Mouse (Mus musculus) neutrophil, adult 5-6 weeks (primary cell): ENCODE data around the gene Tbc1d16. TPM values are rescaled to one million over a fixed set of nuclear protein-coding genes. Genes with fewer than 3 reads are reported as not detected.

Experiments
- ATAC-seq: fragments of 151-379, 151-347 bp; 2 replicates; pipeline ENCODE4 v1.8.0; 2017; ENCODE audit warnings: mild to moderate bottlenecking, moderate TSS enrichment; ENCODE audit not compliant: insufficient number of reproducible peaks, poor library complexity, low FRiP score, severe bottlenecking; ENCODE audit errors: extremely low read depth
- total RNA-seq: library from RNA; stranded (forward); fragments of 200-1000 nt; gene quantifications from 2 replicates; pipeline ENCODE4 v1.2.3, GENCODE M21; 2017

The Tbc1d16 gene
- total RNA-seq, 1 experiment from 2014 or later = 0.23 TPM

GRCm38 (mm10) chr11:119186989-119187799, 41.1 kb downstream of the Tbc1d16 start:
- ATAC-seq = peak; percentile 40; the same call in 1 of the 2 replicates

GRCm38 (mm10) chr11:119186381-119186780, 41.9 kb downstream of the Tbc1d16 start:
- ATAC-seq = no peak

GRCm38 (mm10) chr11:119183684-119184310, 44.5 kb downstream of the Tbc1d16 start:
- ATAC-seq = no peak

DNA sequence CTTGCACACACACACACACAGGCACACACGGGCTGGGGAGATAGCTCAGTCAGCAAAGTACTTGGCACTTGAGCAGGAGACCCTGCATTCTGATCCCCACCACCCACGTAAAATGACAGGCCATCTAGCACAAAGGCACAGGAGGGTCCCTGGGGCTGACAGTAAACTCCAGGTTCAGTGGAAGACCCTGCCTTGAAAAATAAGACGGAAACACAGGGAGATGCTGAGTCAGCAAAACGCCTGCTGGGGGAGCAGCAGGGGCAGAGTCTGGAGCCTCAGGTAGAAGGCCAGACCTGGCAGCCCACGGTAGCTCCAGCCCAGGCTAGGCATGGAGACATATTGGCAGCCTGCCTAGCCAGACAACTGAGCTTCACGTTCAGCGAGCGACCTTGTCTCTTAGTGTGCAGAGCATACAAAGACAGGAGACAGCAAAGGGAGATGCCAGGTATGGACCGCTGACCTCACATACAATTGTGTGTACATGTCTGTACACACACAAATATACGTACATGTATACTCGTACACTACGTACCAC, 46.4 kb downstream of the Tbc1d16 start:
- ATAC-seq = no peak

DNA sequence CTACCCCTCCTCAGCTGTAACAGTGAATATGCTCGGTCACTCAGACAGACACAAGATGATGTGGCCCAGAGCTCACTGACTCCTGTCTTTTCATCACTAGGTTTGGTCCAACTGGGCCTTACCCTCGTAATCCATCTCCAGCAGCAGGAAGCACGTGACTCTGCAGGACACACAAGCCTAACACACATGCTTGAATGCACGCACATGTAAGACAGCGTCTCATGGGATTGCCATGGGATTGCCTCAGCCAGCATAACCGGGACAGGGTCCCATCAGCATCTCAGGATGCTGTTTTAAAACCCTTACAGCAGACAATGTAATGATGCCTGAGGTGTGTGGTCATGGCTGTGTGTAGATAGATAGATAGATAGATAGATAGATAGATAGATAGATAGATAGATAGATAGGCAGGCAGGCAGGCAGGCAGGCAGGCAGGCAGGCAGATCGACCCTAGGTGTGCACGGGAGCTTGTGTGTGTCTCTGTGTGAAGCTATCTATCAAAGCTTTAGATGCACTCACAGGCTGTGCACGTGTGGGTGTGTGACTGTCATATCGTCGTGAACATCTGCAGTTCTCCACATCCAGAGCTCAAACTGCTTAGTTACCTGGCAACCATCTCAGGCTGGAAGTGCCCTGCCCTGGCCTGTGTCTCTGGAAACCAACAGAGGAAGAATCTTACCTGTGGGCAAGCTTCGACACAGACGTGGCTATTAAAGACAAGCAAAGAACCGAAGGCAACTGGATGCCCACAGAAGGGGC, 47.3 kb downstream of the Tbc1d16 start:
- ATAC-seq = no peak

GRCm38 (mm10) chr11:119178317-119178716, 50.0 kb downstream of the Tbc1d16 start:
- ATAC-seq = no peak

DNA sequence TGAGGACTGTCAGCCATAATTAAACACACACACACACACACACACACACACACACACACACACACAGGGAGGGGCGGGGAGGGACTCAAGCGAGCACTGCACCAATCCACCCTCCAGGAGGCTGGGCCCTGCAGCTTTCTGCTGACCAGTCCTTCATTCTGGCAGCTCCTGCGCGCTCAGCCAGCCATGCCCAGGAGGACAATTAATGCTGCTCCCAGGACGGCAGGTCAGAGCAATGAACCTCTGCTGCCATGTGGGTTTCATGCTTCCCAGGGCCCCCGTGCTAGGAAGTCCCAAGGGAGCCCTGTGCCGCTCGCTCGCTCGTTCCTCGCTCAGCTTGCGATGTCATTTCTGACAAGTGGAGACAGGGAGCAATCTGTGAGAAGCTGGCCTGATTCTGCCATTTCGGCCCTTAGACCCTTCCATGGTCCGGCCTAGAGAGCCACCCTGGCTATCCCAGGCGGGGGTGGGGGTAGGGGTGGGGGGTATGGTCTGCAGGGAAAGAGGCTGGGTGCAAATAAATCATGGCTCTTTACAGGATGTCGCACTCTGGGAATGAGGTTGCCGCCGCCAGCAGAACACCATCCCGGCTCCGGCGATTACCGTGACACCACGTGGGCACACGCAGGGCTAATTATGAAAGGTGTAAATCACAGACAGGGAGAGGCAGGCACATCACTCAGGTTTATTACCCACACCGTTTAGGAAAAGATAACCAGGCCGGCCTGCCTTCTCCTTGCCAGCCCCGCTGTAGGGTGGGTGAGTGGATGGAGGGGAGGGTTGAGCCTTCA, 51.7 kb downstream of the Tbc1d16 start:
- no peak for ATAC-seq

- ATAC-seq = no peak
These were observed 56.7 kb downstream of the Tbc1d16 start for GRCm38 (mm10) chr11:119171588-119171987.

DNA sequence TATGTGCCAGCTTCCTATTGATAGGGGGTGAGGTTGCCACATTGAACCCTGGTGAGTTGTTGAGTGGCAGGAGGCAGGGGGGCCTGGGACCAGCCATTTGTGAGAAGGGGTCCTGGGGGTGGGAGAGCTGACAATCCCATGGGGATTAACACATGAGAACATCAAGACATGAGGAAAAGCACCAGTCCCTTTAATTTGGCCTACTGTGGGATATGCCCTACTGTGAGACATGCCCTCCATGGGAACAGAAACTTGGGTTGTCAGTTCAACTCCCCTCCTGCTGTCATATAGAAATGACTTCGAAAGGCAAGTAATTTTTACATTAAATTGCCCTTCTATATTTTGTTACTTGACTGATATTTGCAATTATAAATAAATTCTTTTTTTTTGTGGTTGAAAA, 59.4 kb downstream of the Tbc1d16 start:
- ATAC-seq = no peak

DNA sequence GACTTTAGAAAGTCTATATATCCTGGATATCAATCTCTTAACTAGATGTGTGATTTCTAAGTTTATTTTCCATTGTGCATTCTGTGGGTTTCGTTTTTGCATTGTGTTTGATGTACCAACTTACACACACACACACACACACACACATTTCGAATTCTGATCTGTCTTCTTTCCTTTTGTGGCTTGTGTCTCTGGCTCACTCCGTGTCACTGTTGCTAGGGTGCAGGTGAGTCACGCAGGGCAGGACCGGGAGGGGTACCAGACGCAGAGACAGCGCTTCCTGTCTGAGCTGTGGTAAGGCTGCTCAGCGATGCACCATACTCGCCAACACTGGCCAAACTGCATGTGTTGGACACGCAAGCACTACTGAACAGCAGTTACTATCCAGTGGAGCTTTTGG, 62.3 kb downstream of the Tbc1d16 start:
- ATAC-seq = peak; percentile 86

DNA sequence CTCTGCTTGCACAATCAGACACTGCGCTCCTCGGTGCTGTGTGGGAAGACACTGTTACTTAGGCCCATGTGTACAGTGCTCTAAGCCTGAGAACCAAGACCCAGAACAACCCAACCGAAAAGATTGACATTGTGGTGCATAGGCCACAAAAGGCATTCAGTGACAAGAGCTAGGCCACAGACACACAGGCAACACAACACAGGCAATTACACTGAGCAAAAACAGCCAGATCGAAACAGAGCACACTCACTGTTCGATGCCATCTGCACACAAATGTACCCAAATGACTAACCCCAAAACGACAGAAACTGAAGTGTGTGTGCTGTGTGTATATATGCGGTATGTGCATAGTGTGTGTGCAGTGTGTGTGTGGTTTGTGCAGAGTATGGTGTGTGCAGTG, 63.9 kb downstream of the Tbc1d16 start:
- ATAC-seq = no peak

DNA sequence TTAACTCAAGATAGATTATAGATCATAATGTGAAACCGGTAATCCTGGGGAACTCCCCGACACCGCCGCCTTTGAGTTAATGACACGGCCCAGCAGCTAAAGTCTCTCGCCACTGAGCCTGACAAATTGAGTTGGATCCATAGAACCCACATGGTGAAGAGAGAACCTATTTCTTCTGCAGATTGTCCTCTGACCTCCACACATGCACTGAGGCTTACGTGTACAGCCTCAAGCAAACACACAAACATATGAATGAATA, 64.6 kb downstream of the Tbc1d16 start:
- ATAC-seq = no peak

GRCm38 (mm10) chr11:119162959-119163733, 65.2 kb downstream of the Tbc1d16 start:
- ATAC-seq = peak; percentile 43

DNA sequence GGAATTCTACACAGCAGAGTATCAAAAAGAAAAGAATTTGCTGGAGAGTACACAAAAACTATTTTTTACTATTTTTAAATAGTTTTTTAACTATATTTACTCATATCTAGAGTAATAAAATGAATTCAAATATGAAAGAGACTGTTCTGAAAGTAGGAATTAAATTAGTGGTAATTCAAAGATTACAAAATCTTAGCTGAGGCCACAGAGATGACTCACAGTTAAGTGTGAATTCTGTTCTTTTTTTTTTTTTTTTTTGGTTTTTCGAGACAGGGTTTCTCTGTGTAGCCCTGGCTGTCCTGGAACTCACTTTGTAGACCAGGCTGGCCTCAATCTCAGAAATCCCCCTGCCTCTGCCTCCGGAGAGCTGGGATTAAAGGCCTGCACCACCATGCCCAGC, 66.6 kb downstream of the Tbc1d16 start:
- no peak for ATAC-seq

DNA sequence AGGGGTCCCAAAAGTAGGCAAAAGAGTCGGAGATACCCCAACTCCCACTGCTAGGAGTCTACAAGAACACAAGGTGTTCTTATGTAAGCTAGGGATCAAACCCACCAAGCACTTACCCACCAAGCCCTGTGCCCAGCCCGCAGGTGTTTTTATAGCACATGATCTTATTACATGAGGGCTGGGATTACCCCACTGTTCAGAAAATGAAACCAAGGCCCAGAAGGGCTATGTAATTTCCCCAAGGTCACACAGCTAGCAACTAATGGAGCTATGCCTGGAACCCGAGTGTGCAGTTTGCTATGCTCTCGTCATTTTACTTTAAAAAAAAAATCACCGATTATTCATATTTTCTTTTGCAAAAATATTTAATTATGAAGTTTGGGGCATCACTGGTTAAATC, 68.2 kb downstream of the Tbc1d16 start:
- ATAC-seq = no peak

DNA sequence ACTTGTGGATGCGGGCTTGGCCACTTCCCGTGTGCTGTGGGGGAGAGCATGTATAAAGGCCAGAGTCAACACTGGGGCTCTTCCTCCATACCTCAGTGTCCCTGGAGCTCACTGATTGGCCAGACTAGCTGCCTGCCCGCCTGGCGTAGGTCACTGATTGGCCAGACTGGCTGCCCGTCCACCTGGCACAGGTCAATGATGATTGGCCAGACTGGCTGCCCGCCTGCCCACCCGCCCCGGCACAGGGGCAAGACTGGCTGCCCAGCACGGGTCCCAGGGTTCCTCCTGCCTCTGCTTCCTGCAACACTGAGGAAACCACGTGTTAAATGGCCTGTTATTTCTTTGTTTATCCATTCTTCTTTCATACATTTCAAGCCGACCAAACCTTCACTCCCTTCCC, 68.8 kb downstream of the Tbc1d16 start:
- ATAC-seq = no peak

- no peak for ATAC-seq
These were observed 70.7 kb downstream of the Tbc1d16 start for GRCm38 (mm10) chr11:119157377-119158189.
